Mouse (Mus musculus) kidney, adult 9 months (tissue): ENCODE measurements around the gene Slc5a3.
"Not testable (repeated sequence)": the region's sequence is repeated elsewhere in the genome, so short reads cannot be mapped to it uniquely, and the experiment has no call there.

Experiments used
- DNase-seq: peaks from one replicate; pipeline ENCODE4 v3.0.0; 2022

Slc5a3 gene

GRCm38 (mm10) chr16:92064801-92065200 is 6.7 kb downstream of the Slc5a3 start:
- DNase-seq = no peak

- DNase-seq = no peak
These were observed 12.2 kb downstream of the Slc5a3 start for GRCm38 (mm10) chr16:92070338-92070737.

- peak; percentile 52 for DNase-seq
These were observed 18.7 kb downstream of the Slc5a3 start for GRCm38 (mm10) chr16:92076797-92077196.

GRCm38 (mm10) chr16:92083771-92084453 is 25.8 kb downstream of the Slc5a3 start:
- no peak for DNase-seq

GRCm38 (mm10) chr16:92089225-92089624 is 31.1 kb downstream of the Slc5a3 start:
- DNase-seq = no peak

- no peak for DNase-seq
These were observed 33.8 kb downstream of the Slc5a3 start for GRCm38 (mm10) chr16:92091876-92092275.

GRCm38 (mm10) chr16:92098351-92099051 is 40.4 kb downstream of the Slc5a3 start:
- DNase-seq = peak; percentile 33

GRCm38 (mm10) chr16:92099598-92099997 is 41.5 kb downstream of the Slc5a3 start:
- no peak for DNase-seq

GRCm38 (mm10) chr16:92100111-92100510 is 42.0 kb downstream of the Slc5a3 start:
- DNase-seq = no peak

- no peak for DNase-seq
These were observed 44.0 kb downstream of the Slc5a3 start for GRCm38 (mm10) chr16:92102115-92102514.

GRCm38 (mm10) chr16:92102931-92103330 is 44.8 kb downstream of the Slc5a3 start:
- DNase-seq = not testable (repeated sequence)

GRCm38 (mm10) chr16:92103572-92104331 is 45.6 kb downstream of the Slc5a3 start:
- DNase-seq = peak; percentile 59

- no peak for DNase-seq
These were observed 46.1 kb downstream of the Slc5a3 start for GRCm38 (mm10) chr16:92104332-92104590.

- DNase-seq = no peak
These were observed 46.8 kb downstream of the Slc5a3 start for GRCm38 (mm10) chr16:92104951-92105350.

- peak; percentile 75 for DNase-seq
These were observed 47.5 kb downstream of the Slc5a3 start for GRCm38 (mm10) chr16:92105631-92106030.

- DNase-seq = no peak
These were observed 49.2 kb downstream of the Slc5a3 start for GRCm38 (mm10) chr16:92107346-92107745.

- no peak for DNase-seq
These were observed 56.7 kb downstream of the Slc5a3 start for GRCm38 (mm10) chr16:92114706-92115241.

- DNase-seq = no peak
These were observed 57.7 kb downstream of the Slc5a3 start for GRCm38 (mm10) chr16:92115611-92116421.

- no peak for DNase-seq
These were observed 59.5 kb downstream of the Slc5a3 start for GRCm38 (mm10) chr16:92117337-92118209.

- no peak for DNase-seq
These were observed 60.9 kb downstream of the Slc5a3 start for GRCm38 (mm10) chr16:92119013-92119515.

GRCm38 (mm10) chr16:92120899-92121531 is 62.9 kb downstream of the Slc5a3 start:
- no peak for DNase-seq
